Mouse (Mus musculus) Patski (cell line): ENCODE data around the gene Ndufv3. TPM values are rescaled to one million over a fixed set of nuclear protein-coding genes. Genes with fewer than 3 reads are reported as not detected.

Source experiments
- ATAC-seq: fragments of 100-300 bp; one replicate; pipeline ENCODE4 v1.8.0; 2021
- CTCF ChIA-PET: fragments of 350-600 bp; sonication (Branson Sonifier 250); formaldehyde crosslinking; loops from one replicate; lab custom pipeline; 2022; ENCODE audit warnings: inconsistent platforms; lab: Charles Lee
- POLR2A ChIA-PET: fragments of 350-600 bp; sonication (Branson Sonifier 250); formaldehyde crosslinking; loops from one replicate; lab custom pipeline; 2022; ENCODE audit warnings: antibody characterized with exemption, inconsistent platforms; lab: Charles Lee
- DNase-seq: peaks from one replicate; pipeline ENCODE4 v3.0.0-alpha.2; 2011; ENCODE audit warnings: low read depth, low spot score
- H3K27me3 ChIP-seq: fragments of 371-371 bp; one replicate; pipeline ENCODE4 v1.5.1; 2021
- CTCF ChIP-seq: fragments of 100-300 bp; IDR thresholded peaks from one replicate; pipeline ENCODE4 v1.5.1; 2021
- in situ Hi-C: fragments of 300-500 bp; cut with MboI; formaldehyde crosslinking; loops from 3 replicates; pipeline ENCODE4 v1.11.1; 2018; ENCODE audit warnings: low pct_unique_long_range_greater_than_20kb, mixed read lengths
- polyA plus RNA-seq: library from polyadenylated mRNA; unstranded; gene quantifications from one replicate; pipeline ENCODE4 v1.2.3, GENCODE M21; 2021

The Ndufv3 gene
- polyA plus RNA-seq, 1 experiment from 2014 or later: 246 TPM

GRCm38 (mm10) chr17:31494989-31495388 lies 24.9 kb upstream of the Ndufv3 start:
- DNase-seq (no peak), ATAC-seq (no peak)
- ChIA-PET CTCF (interaction anchor here (4.3 kb wide), 1 partner anchor 15 kb away, joined by 20 read pairs; no protein-coding TSS in a partner anchor), POLR2A (no interaction called here)
- no peak for TF ChIP-seq CTCF
- H3K27me3 ChIP-seq: no peaks in the 10 kb centered on the region
- in situ Hi-C loops: loop anchor here (5.0 kb wide), 2 partner anchors 118 to 163 kb away; no protein-coding TSS in a partner anchor

DNA sequence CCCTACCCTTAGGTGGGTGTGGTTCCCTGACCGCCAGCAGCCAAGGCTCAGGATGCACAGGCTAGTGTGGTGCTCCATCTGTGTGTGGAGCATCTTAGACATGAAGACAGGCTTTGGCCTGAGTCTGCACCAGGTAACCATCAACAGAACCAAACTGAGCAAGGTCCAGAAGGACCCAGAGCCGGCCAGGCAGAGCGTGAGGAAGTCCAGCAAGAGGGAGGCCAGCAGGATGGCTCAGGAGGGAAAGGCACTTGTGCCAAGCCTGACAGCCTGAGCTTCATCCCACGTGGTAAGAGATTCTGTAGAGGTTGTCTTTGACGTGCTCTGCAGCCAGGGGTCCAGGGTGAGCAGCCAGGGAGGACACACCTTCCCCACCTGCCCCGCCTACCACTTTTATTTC lies 22.2 kb upstream of the Ndufv3 start:
- in situ Hi-C loops: no loop called here
- CTCF ChIA-PET: no interaction called here
- DNase-seq (no peak), ATAC-seq (no peak)
- POLR2A ChIA-PET: no interaction called here
- H3K27me3 ChIP-seq: no peaks in the 10 kb centered on the region
- TF ChIP-seq CTCF: no peak

- no peak for ATAC-seq
- in situ Hi-C loops: no loop called here
- ChIA-PET POLR2A (no interaction called here), CTCF (no interaction called here)
- no peak for TF ChIP-seq CTCF
- H3K27me3 ChIP-seq: no peaks in the 10 kb centered on the region
- DNase-seq: no peak
These were observed 20.2 kb upstream of the Ndufv3 start for GRCm38 (mm10) chr17:31499725-31500124.

DNA sequence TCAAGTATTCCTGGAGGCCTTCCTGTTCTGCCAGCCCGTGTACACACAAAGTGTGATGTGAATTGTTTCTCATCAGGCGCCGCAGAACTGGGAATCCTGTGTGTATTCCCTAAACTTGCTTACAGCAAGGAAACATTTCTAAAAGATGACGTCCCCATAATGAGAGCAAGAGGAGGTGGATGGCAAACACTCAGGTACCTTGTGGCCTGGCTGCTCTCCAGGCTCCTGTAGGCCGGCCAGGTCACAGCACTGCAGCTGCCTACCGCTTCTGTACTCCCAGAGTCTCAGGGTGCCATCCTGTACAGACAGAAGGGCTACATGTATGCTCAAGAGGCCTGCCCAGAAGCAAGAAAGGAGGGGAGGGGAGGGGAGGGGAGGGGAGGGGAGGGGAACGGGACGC lies 19.5 kb upstream of the Ndufv3 start:
- ChIA-PET CTCF (interaction anchor here (2.4 kb wide), 1 partner anchor 8 kb away, joined by 10 read pairs; no protein-coding TSS in a partner anchor), POLR2A (no interaction called here)
- ATAC-seq (no peak), DNase-seq (no peak)
- in situ Hi-C loops: no loop called here
- no peak for TF ChIP-seq CTCF
- no peaks in the 10 kb centered on the region for H3K27me3 ChIP-seq

DNA sequence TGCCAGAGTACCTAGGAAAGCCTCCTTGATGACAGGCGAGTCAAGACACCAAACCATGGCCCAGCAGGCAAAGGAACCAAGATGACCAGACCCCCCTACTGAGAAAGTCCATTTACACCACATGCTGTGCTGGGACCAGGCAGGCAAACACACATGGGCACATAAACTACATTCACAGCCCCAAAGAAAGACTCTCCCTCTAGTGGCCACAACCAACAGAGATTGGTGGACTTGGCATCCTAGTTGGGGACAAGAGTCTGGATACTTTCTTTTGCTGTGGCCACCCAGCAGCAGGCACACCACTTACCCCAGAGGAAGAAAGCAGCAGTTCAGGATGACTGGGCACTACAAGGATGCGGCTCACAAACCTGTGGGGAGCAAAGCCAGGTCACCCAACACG lies 19.0 kb upstream of the Ndufv3 start:
- CTCF ChIA-PET: interaction anchor here (2.4 kb wide), 1 partner anchor 8 kb away, joined by 10 read pairs; no protein-coding TSS in a partner anchor
- in situ Hi-C loops: no loop called here
- no peak for DNase-seq
- ATAC-seq: no peak
- TF ChIP-seq CTCF: no peak
- POLR2A ChIA-PET: no interaction called here
- H3K27me3 ChIP-seq: no peaks in the 10 kb centered on the region

DNA sequence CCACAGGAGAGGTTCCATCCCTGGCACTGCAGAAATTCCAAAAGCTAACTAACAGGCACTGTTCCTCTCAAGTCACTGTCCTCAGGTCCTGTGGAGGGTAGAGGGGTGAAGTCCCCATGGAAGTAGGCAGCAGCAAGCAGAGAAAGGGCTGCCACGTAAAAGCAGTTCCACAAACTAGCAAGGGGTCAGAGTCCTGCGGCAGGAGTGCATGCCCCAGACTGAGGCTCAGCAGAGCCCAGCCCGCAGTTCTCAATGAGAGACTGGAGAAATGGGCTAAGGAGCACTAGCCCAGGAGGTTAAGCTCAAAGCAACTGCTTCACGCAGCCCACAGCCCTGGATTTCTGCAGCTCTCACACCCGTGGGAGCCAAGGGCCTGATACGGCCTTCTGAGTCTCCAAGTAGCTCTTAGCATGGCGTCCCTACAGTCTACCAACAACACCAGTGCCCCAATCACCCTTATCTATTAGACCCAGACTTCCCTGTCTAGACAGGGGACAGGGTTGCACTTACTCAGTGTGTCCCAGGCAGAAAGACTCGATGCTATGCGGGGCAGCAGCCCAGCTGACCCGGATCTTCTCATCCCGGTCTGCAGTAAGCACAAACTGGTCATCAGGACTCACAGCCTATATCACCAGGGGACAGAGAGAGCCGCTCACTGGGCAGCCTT lies 17.5 kb upstream of the Ndufv3 start:
- CTCF ChIA-PET: interaction anchor here (2.4 kb wide), 1 partner anchor 10 kb away, joined by 10 read pairs; no protein-coding TSS in a partner anchor
- ATAC-seq (no peak), DNase-seq (no peak)
- TF ChIP-seq CTCF: no peak
- in situ Hi-C loops: no loop called here
- POLR2A ChIA-PET: interaction anchor here (1.8 kb wide), 1 partner anchor 10 kb away, joined by 3 read pairs; no protein-coding TSS in a partner anchor
- no peaks in the 10 kb centered on the region for H3K27me3 ChIP-seq

DNA sequence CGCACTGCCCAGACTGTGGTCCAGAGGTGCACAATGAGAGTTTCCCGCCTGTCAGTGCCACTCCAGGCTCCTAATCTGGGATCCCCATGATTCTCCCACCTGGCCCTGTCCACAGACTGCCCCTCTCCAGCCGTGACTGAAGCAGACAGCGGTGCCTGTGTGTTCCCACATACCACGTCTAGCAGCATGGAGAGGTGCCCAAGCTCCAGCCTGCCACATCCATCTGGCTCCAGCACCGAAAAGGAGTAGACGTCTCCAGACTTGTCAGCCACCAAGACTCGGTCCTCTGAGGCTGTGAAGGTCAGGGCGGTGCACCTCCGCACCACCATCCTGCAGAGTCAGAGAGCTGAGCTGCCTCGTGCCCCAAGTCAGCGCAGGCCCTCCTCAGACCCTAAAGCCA lies 16.6 kb upstream of the Ndufv3 start:
- TF ChIP-seq CTCF: no peak
- ATAC-seq (no peak), DNase-seq (no peak)
- H3K27me3 ChIP-seq: no peaks in the 10 kb centered on the region
- in situ Hi-C loops: no loop called here
- ChIA-PET POLR2A (interaction anchor here (1.8 kb wide), 1 partner anchor 9 kb away, joined by 3 read pairs; no protein-coding TSS in a partner anchor), CTCF (interaction anchor here (2.3 kb wide), 1 partner anchor 11 kb away, joined by 9 read pairs; no protein-coding TSS in a partner anchor)

- ATAC-seq: no peak
- ChIA-PET POLR2A (no interaction called here), CTCF (interaction anchor here (1.0 to 2.3 kb wide), 2 partner anchors 11 to 249 kb away, joined by 3 to 9 read pairs; no protein-coding TSS in a partner anchor)
- in situ Hi-C loops: no loop called here
- no peaks in the 10 kb centered on the region for H3K27me3 ChIP-seq
- TF ChIP-seq CTCF: no peak
- no peak for DNase-seq
These were observed 16.0 kb upstream of the Ndufv3 start for GRCm38 (mm10) chr17:31503936-31504335.

DNA sequence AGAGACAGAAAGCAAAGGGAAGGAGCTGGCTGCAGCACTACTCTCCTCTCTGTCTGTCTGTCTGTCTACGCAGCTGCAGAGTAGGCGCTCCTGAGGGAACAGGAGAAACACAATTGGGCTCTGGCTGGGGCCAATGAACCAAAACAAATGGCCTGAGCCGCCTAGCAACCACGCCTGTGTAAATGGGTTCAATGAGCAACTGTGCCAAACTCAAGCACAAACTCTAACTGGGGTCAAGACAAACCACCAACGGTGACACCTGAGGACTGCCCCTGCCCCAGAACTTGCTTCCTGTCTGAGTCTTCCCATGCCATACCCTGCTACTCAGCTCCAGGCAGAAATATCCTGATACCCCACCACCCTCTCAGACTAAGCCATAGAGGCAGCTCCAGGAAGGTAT lies 14.9 kb upstream of the Ndufv3 start:
- H3K27me3 ChIP-seq: no peaks in the 10 kb centered on the region
- ChIA-PET POLR2A (interaction anchor here (0.6 kb wide), 1 partner anchor 14 kb away, joined by 3 read pairs; no protein-coding TSS in a partner anchor), CTCF (interaction anchor here (2.3 kb wide), 1 partner anchor 12 kb away, joined by 9 read pairs; no protein-coding TSS in a partner anchor)
- ATAC-seq (no peak), DNase-seq (no peak)
- in situ Hi-C loops: no loop called here
- no peak for TF ChIP-seq CTCF

- TF ChIP-seq CTCF: no peak
- CTCF ChIA-PET: no interaction called here
- POLR2A ChIA-PET: no interaction called here
- no peak for ATAC-seq
- no peaks in the 10 kb centered on the region for H3K27me3 ChIP-seq
- DNase-seq: no peak
- in situ Hi-C loops: no loop called here
These were observed 13.6 kb upstream of the Ndufv3 start for GRCm38 (mm10) chr17:31506282-31506681.

DNA sequence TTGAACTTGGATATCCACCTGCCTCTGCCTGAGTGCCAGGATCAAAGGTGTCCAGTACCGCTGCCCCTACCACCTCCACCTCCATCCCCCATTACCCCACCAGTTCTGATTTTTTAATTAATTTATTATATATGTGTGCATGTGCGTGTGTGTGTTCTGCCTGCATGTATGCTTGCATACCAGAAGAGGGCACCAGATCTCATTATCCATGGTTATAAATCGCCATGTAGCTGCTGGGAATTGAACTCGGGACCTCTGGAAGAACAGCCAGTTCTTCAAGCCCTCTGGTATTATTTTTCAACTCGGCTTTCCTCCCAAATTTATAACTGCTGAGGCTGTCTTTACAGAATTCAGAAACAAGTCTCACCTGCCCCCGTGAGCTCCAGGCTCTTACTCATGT lies 9.0 kb upstream of the Ndufv3 start:
- in situ Hi-C loops: loop anchor here (10.0 kb wide), 2 partner anchors 154 to 514 kb away; no protein-coding TSS in a partner anchor
- CTCF ChIA-PET: no interaction called here
- no peaks in the 10 kb centered on the region for H3K27me3 ChIP-seq
- DNase-seq (no peak), ATAC-seq (no peak)
- POLR2A ChIA-PET: no interaction called here
- no peak for TF ChIP-seq CTCF
